Mouse (Mus musculus) B cell, adult 67 days (primary cell): Measurements from ENCODE around the gene Dusp27. TPM values are rescaled to one million over a fixed set of nuclear protein-coding genes. Genes with fewer than 3 reads are reported as not detected.

Experiments used
- total RNA-seq, 2 experiments: library from RNA; stranded (reverse); gene quantifications; 4 replicates each; pipeline ENCODE4 v1.2.4; 2023

The Dusp27 gene
- total RNA-seq: not detected

DNA sequence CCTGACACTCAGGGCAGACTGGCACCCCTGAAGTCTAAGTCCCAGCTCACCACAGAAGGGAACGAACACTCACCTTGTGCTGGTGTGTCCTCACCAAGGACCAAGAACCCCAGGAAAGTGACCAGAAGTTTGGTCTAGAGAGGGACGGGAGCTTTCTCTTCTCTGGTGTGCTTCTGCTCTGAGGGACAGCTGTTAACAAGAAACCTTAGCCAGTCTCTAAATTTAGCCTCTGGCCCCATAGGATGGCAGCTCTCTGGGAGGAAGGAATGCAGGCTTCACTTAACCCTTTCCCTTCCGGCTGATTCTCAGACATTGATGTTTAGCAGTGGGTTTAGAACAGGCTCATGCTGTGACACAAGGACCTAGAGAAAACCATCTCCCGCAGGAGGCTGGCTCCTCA lies at the start of gene Dusp27:
Gene Dusp27 (minus strand): TSS at position 204 of the 400 bp plus-strand sequence.

DNA sequence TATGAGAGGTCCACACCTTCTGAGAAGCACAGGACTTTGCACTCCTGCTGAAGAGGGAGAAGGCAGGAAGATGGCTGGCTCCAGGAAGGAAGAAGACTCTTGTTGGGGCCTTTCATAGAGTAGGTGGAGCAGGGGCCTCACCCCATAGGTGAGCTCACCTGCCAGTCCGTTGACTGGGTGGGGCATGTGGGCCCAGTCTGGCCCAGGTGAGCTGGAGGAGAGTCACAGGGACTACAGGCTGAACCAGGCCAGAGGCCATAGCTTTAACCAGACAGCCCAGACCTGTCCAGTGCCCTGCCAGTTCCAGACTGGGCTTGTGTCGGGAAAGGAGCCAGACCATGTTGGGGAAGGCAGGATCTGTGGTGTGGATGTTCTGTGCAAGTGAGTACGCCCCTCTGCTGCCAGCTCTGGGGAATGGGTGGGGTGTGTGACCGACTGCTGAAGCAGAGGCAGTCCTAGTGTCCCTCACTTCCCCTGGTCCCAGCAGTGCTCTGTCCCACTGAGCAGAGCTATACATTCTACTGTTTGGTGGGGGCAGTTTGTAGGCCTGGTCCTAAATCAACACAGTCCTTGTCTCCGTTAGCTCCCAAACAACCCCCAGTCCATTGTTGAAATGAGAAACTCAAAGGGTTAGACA lies 2.6 kb upstream of the Dusp27 start, which contains the start of gene Gpa33:
Gene Gpa33 (plus strand): TSS at position 15 of the 637 bp plus-strand sequence.

Other genes with a start within 250 kb of the Dusp27 start
- gene Pou2f1, start 125.2 kb downstream of the Dusp27 start, total RNA-seq: 10 to 100 TPM; 81.5 to 82.2 TPM
- gene Gpa33, start 2.3 kb upstream of the Dusp27 start, total RNA-seq: not detected
- gene Mael, start 110.8 kb upstream of the Dusp27 start, total RNA-seq: not detected
- under 1 TPM in 1 of 2 experiments, not detected in 1; 0.29 TPM for gene Ildr2, start 126.2 kb upstream of the Dusp27 start, total RNA-seq